Mouse (Mus musculus) heart, embryonic 14.5 days (tissue): ENCODE data around the gene Mx1. TPM values are rescaled to one million over a fixed set of nuclear protein-coding genes. Genes with fewer than 3 reads are reported as not detected.

Source experiments
- ATAC-seq: fragments of 200-750 bp; cut with Nextera tagmentation; 2 replicates; pipeline ENCODE4 v1.8.0; 2017; ENCODE audit warnings: low read depth, moderate TSS enrichment; ENCODE audit not compliant: insufficient number of reproducible peaks, insufficient read depth, low FRiP score
- H3K27ac ChIP-seq, 2 experiments: fragments of 200-500 bp in 1 of 2; fragments of 300-500 bp in 1 of 2; sonication (generic) in 1 of 2; replicated peaks in 1 of 2; 2 replicates each; pipeline ENCODE4 v1.5.1; 2012 to 2014; ENCODE audit warnings: low read depth in 2 of 2, low read length in 2 of 2, control low read depth in 1 of 2, mild to moderate bottlenecking in 1 of 2, mixed read lengths in 1 of 2; ENCODE audit not compliant: control insufficient read depth in 1 of 2, insufficient read depth in 1 of 2
- H3K27me3 ChIP-seq: fragments of 300-500 bp; sonication (generic); 2 replicates; pipeline ENCODE4 v1.6.1; 2014; ENCODE audit warnings: mild to moderate bottlenecking, low read length, control low read depth; ENCODE audit not compliant: control insufficient read depth, insufficient read depth
- H3K36me3 ChIP-seq: fragments of 300-500 bp; sonication (generic); 2 replicates; pipeline ENCODE4 v1.6.1; 2014; ENCODE audit warnings: mild to moderate bottlenecking, control low read depth, low read length, mixed read lengths; ENCODE audit not compliant: control insufficient read depth, insufficient read depth
- H3K4me1 ChIP-seq, 2 experiments: fragments of 200-500 bp in 1 of 2; fragments of 300-500 bp in 1 of 2; sonication (generic) in 1 of 2; 2 replicates each; pipeline ENCODE4 v1.6.1; 2012 to 2014; ENCODE audit warnings: low read length in 2 of 2, control low read depth in 1 of 2, mixed read lengths in 1 of 2; ENCODE audit not compliant: control insufficient read depth in 2 of 2, insufficient read depth in 2 of 2
- H3K4me2 ChIP-seq: fragments of 300-500 bp; sonication (generic); 2 replicates; pipeline ENCODE4 v1.6.1; 2014; ENCODE audit warnings: mild to moderate bottlenecking, low read length
- H3K4me3 ChIP-seq, 2 experiments: fragments of 200-500 bp in 1 of 2; fragments of 300-500 bp in 1 of 2; sonication (generic) in 1 of 2; 2 replicates each; pipeline ENCODE4 v1.5.1; 2012 to 2014; ENCODE audit warnings: low read length in 2 of 2, mild to moderate bottlenecking in 2 of 2, control low read depth in 1 of 2, low read depth in 1 of 2, moderate library complexity in 1 of 2; ENCODE audit not compliant: control insufficient read depth in 1 of 2, insufficient read depth in 1 of 2
- H3K9ac ChIP-seq: fragments of 300-500 bp; sonication (generic); 2 replicates; pipeline ENCODE4 v1.6.1; 2014; ENCODE audit warnings: mild to moderate bottlenecking, low read length
- H3K9me3 ChIP-seq: fragments of 300-500 bp; sonication (generic); 2 replicates; pipeline ENCODE4 v1.6.1; 2016; ENCODE audit warnings: low read length, control low read depth; ENCODE audit not compliant: control insufficient read depth
- WGBS: fragments of 180-500 bp; shearing (Covaris S2); extraction: QIAGEN DNeasy Blood & Tissue Kit; methylation state at CpG from one replicate; pipeline ENCODE4 v1.1.7; 2014; 5-methylcytosine and 5-hydroxymethylcytosine counted together
- polyA plus RNA-seq: library from polyadenylated mRNA; unstranded; fragments of >200 nt; fragmentation: Nextera tagmentation; extraction: Ambion mirVana; gene quantifications from 2 replicates; pipeline ENCODE4 v1.2.1, GENCODE M21; 2014

The Mx1 gene
- polyA plus RNA-seq, 1 experiment from 2014 or later: 0.68 TPM

- 74% methylated on average over 2 of the region's 2 CpGs for WGBS
- H3K9me3 ChIP-seq: no peaks in the 10 kb centered on the region
- no peaks in the 10 kb centered on the region for H3K27me3 ChIP-seq
- H3K4me1 ChIP-seq: peaks cover 9 to 13% of the 10 kb centered on the region in 2 experiments
- no peak overlapping the region for H3K4me3 ChIP-seq
- no peak overlapping the region for H3K9ac ChIP-seq
- ATAC-seq: no peak
- H3K27ac ChIP-seq: no peak overlapping the region; a peak in 1 of 4 replicates
- H3K36me3 ChIP-seq: no peaks in the 10 kb centered on the region
- H3K4me2 ChIP-seq: no peak overlapping the region
Measured at GRCm38 (mm10) chr16:97474671-97475070, 12.0 kb upstream of the Mx1 start.

- Histone ChIP-seq H3K36me3 (no peaks in the 10 kb centered on the region), H3K27me3 (no peaks in the 10 kb centered on the region), H3K4me3 (no peak overlapping the region), H3K9ac (no peak overlapping the region), H3K4me1 (peaks cover 5 to 7% of the 10 kb centered on the region in 2 experiments; a peak in 2 of 4 replicates), H3K27ac (no peak overlapping the region), H3K9me3 (no peaks in the 10 kb centered on the region), H3K4me2 (no peak overlapping the region)
- WGBS: 76% methylated on average over 4 of the region's 4 CpGs
- ATAC-seq: no peak
Measured at GRCm38 (mm10) chr16:97467993-97468791, 5.5 kb upstream of the Mx1 start.

- no peaks in the 10 kb centered on the region for H3K36me3 ChIP-seq
- no peaks in the 10 kb centered on the region for H3K9me3 ChIP-seq
- no peak overlapping the region for H3K9ac ChIP-seq
- no peak for ATAC-seq
- no peak overlapping the region for H3K4me2 ChIP-seq
- 77% methylated on average over 3 of the region's 3 CpGs for WGBS
- H3K4me1 ChIP-seq: peaks cover 5 to 7% of the 10 kb centered on the region in 2 experiments; a peak in 2 of 4 replicates
- no peak overlapping the region for H3K27ac ChIP-seq
- no peaks in the 10 kb centered on the region for H3K27me3 ChIP-seq
- H3K4me3 ChIP-seq: no peak overlapping the region
Measured at GRCm38 (mm10) chr16:97467472-97467871, 4.8 kb upstream of the Mx1 start.

- Histone ChIP-seq H3K4me1 (peaks cover 5 to 7% of the 10 kb centered on the region in 2 experiments; a peak in 2 of 4 replicates), H3K27me3 (no peaks in the 10 kb centered on the region), H3K27ac (no peak overlapping the region), H3K9me3 (no peaks in the 10 kb centered on the region), H3K4me2 (no peak overlapping the region), H3K9ac (no peak overlapping the region), H3K36me3 (no peaks in the 10 kb centered on the region), H3K4me3 (no peak overlapping the region)
- 40% methylated on average over 4 of the region's 4 CpGs for WGBS
- no peak for ATAC-seq
Measured at GRCm38 (mm10) chr16:97466182-97466957, 3.7 kb upstream of the Mx1 start.

GRCm38 (mm10) chr16:97461271-97461670 is 1.4 kb downstream of the Mx1 start:
- no peak overlapping the region for H3K27ac ChIP-seq
- 74% methylated on average over 2 of the region's 2 CpGs for whole genome bisulfite sequencing
- no peaks in the 10 kb centered on the region; a peak in 1 of 4 replicates for H3K4me1 ChIP-seq
- H3K9ac ChIP-seq: no peak overlapping the region
- no peaks in the 10 kb centered on the region for H3K27me3 ChIP-seq
- no peaks in the 10 kb centered on the region for H3K36me3 ChIP-seq
- no peak overlapping the region for H3K4me2 ChIP-seq
- no peak overlapping the region for H3K4me3 ChIP-seq
- H3K9me3 ChIP-seq: no peaks in the 10 kb centered on the region
- ATAC-seq: no peak

- no peaks in the 10 kb centered on the region for H3K36me3 ChIP-seq
- H3K4me1 ChIP-seq: no peaks in the 10 kb centered on the region; a peak in 1 of 4 replicates
- no peaks in the 10 kb centered on the region for H3K27me3 ChIP-seq
- H3K4me3 ChIP-seq: no peak overlapping the region
- H3K9me3 ChIP-seq: no peaks in the 10 kb centered on the region
- WGBS: 80% methylated on average over 1 of the region's 1 CpGs
- no peak overlapping the region for H3K9ac ChIP-seq
- H3K27ac ChIP-seq: no peak overlapping the region
- ATAC-seq: no peak
- no peak overlapping the region for H3K4me2 ChIP-seq
Measured at GRCm38 (mm10) chr16:97459831-97460230, 2.9 kb downstream of the Mx1 start.

- no peak overlapping the region for H3K27ac ChIP-seq
- H3K9ac ChIP-seq: no peak overlapping the region
- no peaks in the 10 kb centered on the region for H3K27me3 ChIP-seq
- no peaks in the 10 kb centered on the region for H3K36me3 ChIP-seq
- H3K9me3 ChIP-seq: no peaks in the 10 kb centered on the region
- no peak overlapping the region for H3K4me3 ChIP-seq
- ATAC-seq: no peak
- H3K4me1 ChIP-seq: no peaks in the 10 kb centered on the region; a peak in 1 of 4 replicates
- H3K4me2 ChIP-seq: no peak overlapping the region
Measured at GRCm38 (mm10) chr16:97447386-97447785, 15.3 kb downstream of the Mx1 start.
